Mouse (Mus musculus): Measurements from ENCODE around the gene Zfp668. TPM values are rescaled to one million over a fixed set of nuclear protein-coding genes. Genes with fewer than 3 reads are reported as not detected.

Gene Zfp668
- 15.5 and 15.6 TPM in 2 replicates for polyA plus RNA-seq (2015; fragmentation: Nextera tagmentation; extraction: Ambion mirVana)

DNA sequence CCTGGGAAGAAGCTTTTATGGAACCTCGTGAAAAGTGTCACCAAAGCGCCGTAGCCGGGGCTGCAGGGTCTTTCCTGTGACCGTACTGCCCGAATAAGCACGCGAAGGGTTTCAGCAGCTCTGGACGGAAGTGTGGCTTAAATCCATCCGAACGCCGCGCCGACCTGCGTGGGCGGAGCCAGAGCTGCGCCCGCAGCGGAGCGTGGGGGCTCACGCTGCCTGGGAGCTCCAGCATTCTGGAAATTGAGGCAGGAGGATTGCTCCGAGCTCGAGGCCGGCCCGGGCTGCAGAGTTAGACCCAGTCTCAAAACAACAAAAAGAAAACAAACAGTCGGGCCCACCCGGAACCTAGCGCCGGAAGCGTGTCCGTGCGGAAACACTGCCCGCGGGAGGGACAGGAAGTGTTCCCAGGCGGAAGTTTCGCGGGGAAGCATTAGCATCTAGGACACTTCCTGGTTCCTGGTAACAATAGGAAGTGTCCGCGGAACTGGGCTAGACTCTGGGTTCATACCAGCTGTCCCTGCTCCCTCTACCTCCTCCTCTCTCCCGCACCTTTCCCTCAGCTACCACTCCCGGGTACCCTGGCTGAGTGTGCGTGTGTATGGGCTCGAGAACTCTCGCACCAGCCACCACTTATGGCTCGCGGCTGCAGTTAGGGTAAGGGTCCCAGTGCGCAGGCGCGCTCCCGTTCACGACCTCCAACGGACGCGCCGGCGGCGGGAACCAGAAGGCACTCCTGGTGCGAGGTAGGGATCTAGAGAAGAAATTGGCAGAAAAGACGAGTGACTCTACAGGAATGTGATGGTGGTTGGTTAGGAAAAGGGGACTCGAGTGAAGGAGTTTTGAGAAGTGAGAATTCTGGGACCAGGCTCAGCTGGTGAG lies at the start of gene Zfp668:
TSS of gene Zfp668 (minus strand) at position 362 of the 882 bp plus-strand sequence.
- Histone ChIP-seq H3K27me3 (replicated peaks) (no peaks in the 10 kb centered on the region), H3K4me2 (replicated peaks) (peak within 1 kb of the TSS; percentile 78), H3K4me1 (replicated peaks) (peaks cover 22% of the 10 kb centered on the region), H3K9ac (peak within 1 kb of the TSS; percentile 96), H3K4me3 (replicated peaks) (peak within 1 kb of the TSS; percentile 94), H3K36me3 (peaks cover 33% of the 10 kb centered on the region), H3K27ac (peak within 1 kb of the TSS; percentile 99), H3K9me3 (no peaks in the 10 kb centered on the region)
- peak; percentile 82 for ATAC-seq
- under 1% methylated on average over 60 of the region's 60 CpGs for WGBS

DNA sequence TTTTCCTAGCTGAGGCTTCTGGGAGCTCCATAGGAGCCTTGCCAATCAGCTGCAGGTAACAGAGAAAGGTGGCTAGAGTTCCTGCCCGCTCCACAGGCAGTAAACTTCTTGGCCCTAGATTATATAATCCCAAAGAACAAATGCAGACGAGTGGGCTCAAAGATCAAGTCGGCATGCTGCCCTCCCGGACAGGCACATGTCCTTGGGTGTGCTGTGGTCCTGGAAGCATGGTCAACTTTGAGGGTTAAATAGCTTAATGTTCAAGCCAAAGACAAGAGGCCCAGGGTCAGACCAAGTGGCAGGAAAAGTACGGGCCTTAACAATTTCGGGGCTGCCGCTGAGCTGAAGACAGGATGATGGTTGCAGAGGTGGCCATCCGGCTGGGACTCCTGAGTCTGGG lies 49.4 kb upstream of the Zfp668 start:
- Histone ChIP-seq H3K4me3 (replicated peaks) (peak overlapping the region; percentile 10; the same call in 1 of the 2 replicates), H3K4me1 (replicated peaks) (peaks cover 24% of the 10 kb centered on the region), H3K4me2 (replicated peaks) (peak overlapping the region; percentile 54), H3K27ac (peak overlapping the region; percentile 80), H3K27me3 (replicated peaks) (no peaks in the 10 kb centered on the region; the same call in 1 of the 2 replicates), H3K9me3 (no peaks in the 10 kb centered on the region), H3K9ac (peak overlapping the region; percentile 11; the same call in 1 of the 2 replicates), H3K36me3 (peaks cover 3% of the 10 kb centered on the region)
- WGBS = 67% methylated on average over 8 of the region's 8 CpGs
- ATAC-seq = no peak

DNA sequence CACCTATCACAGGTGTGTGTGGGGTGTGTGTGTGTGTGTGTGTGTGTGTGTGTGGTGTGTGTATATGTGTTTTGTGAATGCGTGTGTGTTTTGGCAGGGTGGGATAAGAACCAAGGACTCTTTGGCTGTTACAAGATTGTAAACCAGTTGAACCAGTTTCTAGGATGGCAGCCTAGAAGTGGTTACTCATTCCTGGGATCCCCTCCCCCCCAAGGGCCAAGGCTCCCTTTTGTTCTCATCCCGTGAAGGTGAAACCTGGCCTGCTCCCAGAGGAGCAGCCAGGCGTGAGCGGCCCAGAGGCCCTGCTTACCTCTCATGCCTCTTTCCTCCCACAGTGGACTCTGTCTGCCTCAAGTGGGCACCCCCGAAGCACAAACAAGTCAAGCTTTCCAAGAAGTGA lies 48.6 kb upstream of the Zfp668 start:
- Histone ChIP-seq H3K4me2 (replicated peaks) (peak overlapping the region; percentile 54), H3K9me3 (no peaks in the 10 kb centered on the region), H3K27me3 (replicated peaks) (no peaks in the 10 kb centered on the region; the same call in 1 of the 2 replicates), H3K36me3 (peaks cover 3% of the 10 kb centered on the region), H3K27ac (peak overlapping the region; percentile 80), H3K4me3 (replicated peaks) (0 out of 2 replicates have a peak overlapping the region, but pooled peaks have one; percentile 10), H3K9ac (peak overlapping the region; percentile 11), H3K4me1 (replicated peaks) (peaks cover 23% of the 10 kb centered on the region)
- 49% methylated on average over 5 of the region's 5 CpGs for WGBS
- ATAC-seq = peak; percentile 80

DNA sequence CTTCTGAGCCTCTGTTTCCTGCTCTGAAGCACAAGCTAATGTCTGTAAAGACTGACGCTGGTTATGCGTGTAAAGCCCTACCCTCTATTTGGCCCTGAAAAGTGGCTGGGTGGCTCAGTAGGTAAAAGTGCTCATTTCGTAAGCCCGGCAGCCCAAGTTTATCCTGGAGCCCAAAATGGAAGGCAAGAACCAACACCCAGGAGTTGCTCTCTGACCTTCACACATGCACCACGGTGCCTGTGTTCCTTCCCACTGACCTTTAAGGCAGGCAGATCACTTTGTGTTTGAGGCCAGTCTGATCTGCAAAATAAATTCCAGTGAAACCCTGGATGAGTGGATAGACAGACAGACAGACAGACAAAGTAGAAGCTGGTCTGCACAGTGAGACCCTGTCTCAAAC lies 47.1 kb upstream of the Zfp668 start:
- Histone ChIP-seq H3K4me3 (replicated peaks) (no peak overlapping the region), H3K27me3 (replicated peaks) (no peaks in the 10 kb centered on the region; the same call in 1 of the 2 replicates), H3K36me3 (peaks cover 3% of the 10 kb centered on the region), H3K9ac (no peak overlapping the region), H3K9me3 (no peaks in the 10 kb centered on the region), H3K4me2 (replicated peaks) (no peak overlapping the region), H3K4me1 (replicated peaks) (peaks cover 23% of the 10 kb centered on the region), H3K27ac (peak overlapping the region; percentile 71)
- no peak for ATAC-seq
- 79% methylated on average over 5 of the region's 5 CpGs for WGBS

DNA sequence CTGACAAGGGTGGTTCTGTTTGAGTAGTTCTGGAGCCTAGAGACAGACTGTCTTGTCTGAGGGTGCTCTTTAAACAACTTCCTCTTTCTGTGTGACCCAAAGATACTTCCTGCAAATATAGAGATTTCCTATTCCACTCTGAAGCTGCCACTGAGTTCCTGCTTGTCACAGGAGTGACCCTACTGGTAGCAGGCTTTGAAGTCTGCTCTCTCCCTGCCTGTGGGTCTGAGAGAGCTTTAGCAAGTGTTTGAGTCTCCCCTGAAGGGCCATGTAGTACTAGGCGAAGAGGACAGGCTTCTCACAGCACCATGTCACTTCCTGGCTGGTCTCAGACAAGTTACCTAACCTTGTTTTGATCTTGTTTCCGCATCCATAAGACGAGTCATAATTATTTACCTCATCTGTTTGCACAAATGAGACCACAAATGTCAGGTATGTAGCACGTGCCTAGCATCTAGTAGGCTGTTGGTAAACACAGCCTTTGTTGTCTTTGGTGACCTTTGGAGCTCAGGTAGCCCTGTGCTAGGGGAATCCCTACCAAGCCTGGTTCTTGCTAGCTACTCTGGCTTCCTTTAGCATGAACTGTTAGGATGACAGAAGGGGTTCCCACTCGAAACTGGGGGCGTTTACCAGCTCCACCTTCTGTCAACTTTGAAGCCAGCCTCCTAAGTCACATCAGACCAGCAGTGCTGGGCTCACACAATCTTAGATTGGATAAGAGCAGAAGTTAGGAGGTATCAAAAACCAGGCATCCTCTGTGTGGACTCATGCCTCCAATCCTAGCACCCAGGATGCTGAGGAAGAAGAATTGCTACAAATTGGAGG lies 46.0 kb upstream of the Zfp668 start:
- ATAC-seq = no peak
- 62% methylated on average over 6 of the region's 6 CpGs for WGBS
- no peak overlapping the region for H3K4me3 ChIP-seq (replicated peaks)

DNA sequence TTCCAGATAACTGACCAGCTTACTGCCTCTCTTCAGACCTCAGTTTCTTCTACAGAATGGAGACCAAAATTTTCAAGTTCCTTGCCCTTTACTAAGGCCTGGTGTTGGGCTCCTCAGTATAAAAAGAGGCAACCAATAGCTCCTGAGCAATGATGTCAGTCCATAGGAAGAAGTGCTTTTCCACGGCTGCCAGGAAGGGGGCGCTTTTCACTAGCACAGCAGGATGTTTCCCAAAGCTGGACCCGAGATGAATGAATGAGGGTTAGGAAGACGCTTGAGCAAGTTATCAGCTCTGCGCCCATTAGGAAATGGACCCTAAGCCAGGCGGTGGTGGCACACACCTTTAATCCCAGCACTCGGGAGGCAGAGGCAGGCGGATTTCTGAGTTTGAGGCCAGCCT lies 44.9 kb upstream of the Zfp668 start:
- WGBS = 60% methylated on average over 8 of the region's 8 CpGs
- no peak overlapping the region for H3K9ac ChIP-seq
- no peaks in the 10 kb centered on the region for H3K9me3 ChIP-seq
- no peak overlapping the region for H3K4me2 ChIP-seq (replicated peaks)
- no peak overlapping the region for H3K4me3 ChIP-seq (replicated peaks)
- H3K27me3 ChIP-seq (replicated peaks) = no peaks in the 10 kb centered on the region
- peaks cover 14% of the 10 kb centered on the region for H3K4me1 ChIP-seq (replicated peaks)
- H3K27ac ChIP-seq = no peak overlapping the region
- ATAC-seq = no peak
- H3K36me3 ChIP-seq = peaks cover 5% of the 10 kb centered on the region; the same call in 1 of the 2 replicates

More for the DNA sequence above, 46.0 kb upstream of the Zfp668 start:
- H3K9ac ChIP-seq = no peak overlapping the region
- H3K27ac ChIP-seq = 0 out of 2 replicates have a peak overlapping the region, but pooled peaks have one; percentile 29
- peaks cover 3% of the 10 kb centered on the region for H3K36me3 ChIP-seq
- no peaks in the 10 kb centered on the region for H3K9me3 ChIP-seq
- no peaks in the 10 kb centered on the region; the same call in 1 of the 2 replicates for H3K27me3 ChIP-seq (replicated peaks)
- no peak overlapping the region for H3K4me2 ChIP-seq (replicated peaks)
- H3K4me1 ChIP-seq (replicated peaks) = peaks cover 18% of the 10 kb centered on the region

DNA sequence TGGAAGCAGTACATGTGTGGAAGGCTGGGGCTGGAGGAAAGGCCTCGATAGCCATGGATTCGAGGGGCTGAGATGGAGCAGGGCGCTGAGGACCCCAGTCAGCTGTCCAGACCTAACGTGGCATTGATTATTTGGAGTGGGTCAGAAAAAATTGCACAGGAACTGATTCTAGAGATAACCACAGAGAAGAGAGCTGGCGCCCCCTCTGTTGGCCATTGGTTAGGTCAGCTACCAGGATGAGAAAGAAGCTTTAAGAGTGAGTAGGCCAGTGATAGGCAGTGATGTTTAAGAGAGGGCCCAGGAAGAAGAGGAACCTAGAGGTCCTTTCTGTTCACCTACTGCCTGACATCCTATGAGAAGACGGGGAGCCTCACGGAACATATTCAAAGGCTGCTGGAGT lies 42.7 kb upstream of the Zfp668 start:
- H3K4me2 ChIP-seq (replicated peaks) = no peak overlapping the region
- no peak overlapping the region for H3K27ac ChIP-seq
- 72% methylated on average over 7 of the region's 7 CpGs for WGBS
- no peaks in the 10 kb centered on the region for H3K27me3 ChIP-seq (replicated peaks)
- H3K9ac ChIP-seq = no peak overlapping the region
- ATAC-seq = no peak
- H3K36me3 ChIP-seq = peaks cover 6% of the 10 kb centered on the region
- H3K4me3 ChIP-seq (replicated peaks) = no peak overlapping the region
- H3K9me3 ChIP-seq = no peaks in the 10 kb centered on the region
- H3K4me1 ChIP-seq (replicated peaks) = peaks cover 7% of the 10 kb centered on the region; the same call in 1 of the 2 replicates

DNA sequence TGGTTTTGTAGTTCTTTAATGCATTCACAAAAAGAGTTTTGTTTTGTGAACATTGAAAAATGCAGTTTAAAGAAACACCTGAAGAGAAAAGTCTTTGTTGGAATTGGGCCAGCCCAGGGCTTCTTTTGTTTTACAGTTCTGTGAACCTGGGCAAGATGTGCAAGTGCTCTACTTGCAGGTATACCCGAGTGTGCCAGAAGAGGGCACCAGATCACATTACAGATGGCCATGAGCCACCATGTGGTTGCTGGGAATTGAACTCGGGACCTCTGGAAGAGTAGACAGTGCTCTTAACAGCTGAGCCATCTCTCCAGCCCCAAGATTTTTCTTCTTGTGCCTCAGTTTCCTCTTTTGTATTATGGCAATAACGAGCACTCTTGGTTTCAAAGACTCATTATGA lies 41.6 kb upstream of the Zfp668 start:
- Histone ChIP-seq H3K4me3 (replicated peaks) (no peak overlapping the region), H3K9me3 (no peaks in the 10 kb centered on the region), H3K27me3 (replicated peaks) (no peaks in the 10 kb centered on the region), H3K27ac (no peak overlapping the region), H3K9ac (no peak overlapping the region), H3K4me1 (replicated peaks) (peaks cover 5% of the 10 kb centered on the region; the same call in 1 of the 2 replicates), H3K4me2 (replicated peaks) (no peak overlapping the region), H3K36me3 (peaks cover 6% of the 10 kb centered on the region)
- 53% methylated on average over 3 of the region's 3 CpGs for WGBS
- no peak for ATAC-seq

DNA sequence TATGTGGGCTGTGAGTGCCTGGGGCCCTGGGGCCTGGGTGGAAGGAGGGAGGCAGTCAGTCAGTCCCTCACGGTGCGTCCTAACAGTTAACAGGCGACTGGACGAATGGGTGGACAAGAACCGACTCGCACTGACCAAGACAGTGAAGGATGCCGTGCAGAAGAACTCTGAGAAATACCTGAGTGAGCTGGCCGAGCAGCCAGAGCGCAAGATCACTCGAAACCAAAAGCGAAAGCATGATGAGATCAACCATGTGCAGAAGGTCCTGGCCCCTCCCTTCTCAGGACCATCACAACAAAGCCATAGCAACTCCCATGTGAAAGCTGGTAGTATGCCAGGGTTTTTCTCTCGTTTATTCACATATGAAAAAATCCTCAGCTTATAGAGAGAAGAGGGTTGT lies 38.7 kb upstream of the Zfp668 start:
- 87% methylated on average over 12 of the region's 12 CpGs for WGBS
- Histone ChIP-seq H3K27me3 (replicated peaks) (no peaks in the 10 kb centered on the region), H3K4me3 (replicated peaks) (no peak overlapping the region), H3K9me3 (no peaks in the 10 kb centered on the region), H3K4me1 (replicated peaks) (0 out of 2 replicates have a peak, but pooled peaks cover 3% of the 10 kb centered on the region), H3K27ac (no peak overlapping the region), H3K9ac (no peak overlapping the region), H3K36me3 (peaks cover 6% of the 10 kb centered on the region), H3K4me2 (replicated peaks) (no peak overlapping the region)
- no peak for ATAC-seq

DNA sequence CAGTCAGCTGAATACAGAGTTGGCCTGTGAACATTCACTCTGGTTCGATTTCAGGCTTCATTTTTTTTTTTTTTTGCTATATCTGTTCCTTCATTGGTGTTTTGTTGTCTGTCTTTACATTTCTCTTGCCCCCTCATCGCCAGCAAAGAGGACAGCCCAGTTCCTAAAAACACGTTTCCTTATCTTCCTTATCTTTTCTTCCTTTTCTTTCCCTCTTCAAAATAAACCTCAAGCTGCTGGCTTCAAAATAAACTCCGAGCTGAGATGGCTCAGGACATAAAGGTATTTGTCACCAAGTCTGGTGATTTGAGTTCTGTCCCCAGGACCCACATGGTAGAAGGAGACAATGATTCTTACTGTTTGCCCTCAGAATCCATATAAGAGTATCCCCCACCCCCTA lies 36.3 kb upstream of the Zfp668 start:
- Histone ChIP-seq H3K4me1 (replicated peaks) (0 out of 2 replicates have a peak, but pooled peaks cover 6% of the 10 kb centered on the region), H3K4me2 (replicated peaks) (peak overlapping the region; percentile 66), H3K36me3 (peaks cover 20% of the 10 kb centered on the region), H3K27ac (peak overlapping the region; percentile 80; the same call in 1 of the 2 replicates), H3K9me3 (no peaks in the 10 kb centered on the region), H3K27me3 (replicated peaks) (no peaks in the 10 kb centered on the region), H3K9ac (peak overlapping the region; percentile 80), H3K4me3 (replicated peaks) (peak overlapping the region; percentile 75)
- 15% methylated on average over 4 of the region's 4 CpGs for WGBS
- ATAC-seq = no peak

DNA sequence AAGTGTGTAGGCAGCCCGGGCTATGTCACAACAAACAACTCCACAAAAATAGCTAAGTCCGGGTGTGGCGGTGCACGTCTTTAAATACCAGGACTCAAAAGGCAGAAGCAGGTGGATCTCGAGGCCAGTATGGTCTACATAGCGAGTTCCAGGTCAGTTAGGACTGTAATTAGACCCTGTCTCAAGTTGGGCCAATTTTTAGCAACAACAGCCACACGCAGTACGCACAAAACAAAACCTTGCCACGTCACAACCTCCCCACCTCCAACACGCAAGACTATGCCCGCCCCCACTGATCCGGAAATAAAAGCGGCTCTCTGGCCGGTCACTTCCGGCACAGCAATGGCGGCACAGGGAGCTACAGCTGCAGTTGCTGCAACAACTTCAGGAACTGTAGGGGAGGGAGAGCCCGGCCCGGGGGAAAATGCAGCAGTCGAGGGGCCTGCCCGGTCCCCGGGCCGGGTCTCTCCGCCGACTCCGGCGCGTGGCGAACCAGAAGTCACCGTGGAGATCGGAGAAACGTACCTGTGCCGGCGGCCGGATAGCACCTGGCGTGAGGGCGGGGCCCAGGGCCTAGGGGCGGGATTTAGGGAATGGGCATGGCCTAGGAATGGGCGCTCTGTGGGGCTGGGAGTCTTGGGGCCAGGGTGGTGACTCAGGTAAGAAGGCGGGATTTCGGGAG lies 35.7 kb upstream of the Zfp668 start, which contains the start of gene Kat8:
TSS of gene Kat8 (plus strand) at position 327 of the 682 bp plus-strand sequence.
- peak within 1 kb of the TSS; percentile 80 for H3K27ac ChIP-seq
- no peaks in the 10 kb centered on the region for H3K9me3 ChIP-seq
- peak within 1 kb of the TSS; percentile 66 for H3K4me2 ChIP-seq (replicated peaks)
- WGBS = 1% methylated on average over 40 of the region's 40 CpGs
- H3K9ac ChIP-seq = peak within 1 kb of the TSS; percentile 80
- H3K4me3 ChIP-seq (replicated peaks) = peak within 1 kb of the TSS; percentile 75
- ATAC-seq = peak; percentile 98
- peaks cover 26% of the 10 kb centered on the region for H3K36me3 ChIP-seq
- 0 out of 2 replicates have a peak, but pooled peaks cover 6% of the 10 kb centered on the region for H3K4me1 ChIP-seq (replicated peaks)
- no peaks in the 10 kb centered on the region for H3K27me3 ChIP-seq (replicated peaks)
